Mouse (Mus musculus): ENCODE results near the gene CK137956.

- TF ChIP-seq CTCF (IDR thresholded peaks at IDR 0.05; ENCODE audit: low read depth, low read length), result no peak
- no peak for TF ChIP-seq EP300 (IDR thresholded peaks at IDR 0.05; ENCODE audit: insufficient read depth, low read depth, low read length)
Measured at GRCm38 (mm10) chr4:128019465-128019864, 48.7 kb upstream of the CK137956 start.
